Mouse (Mus musculus) testis, adult 2 months (tissue): ENCODE data around the gene Mtus2.

Experiments used
- CTCF ChIP-seq: fragments of 200-500 bp; IDR thresholded peaks from 2 replicates; pipeline ENCODE4 v1.5.1; 2012; ENCODE audit warnings: low read depth, mild to moderate bottlenecking, inconsistent platforms, low read length, moderate library complexity; ENCODE audit not compliant: control insufficient read depth, insufficient read depth, insufficient replicate concordance
- POLR2A ChIP-seq: fragments of 200-500 bp; IDR thresholded peaks from 2 replicates; pipeline ENCODE4 v1.6.1; 2012; ENCODE audit warnings: low read depth, mild to moderate bottlenecking, inconsistent platforms, low read length, moderate library complexity; ENCODE audit not compliant: control insufficient read depth

GRCm38 (mm10) chr5:147916171-147916570 is 40.9 kb upstream of the Mtus2 start:
- TF ChIP-seq CTCF = no peak
- TF ChIP-seq POLR2A = no peak
